Mouse (Mus musculus) CH12.LX (cell line): ENCODE data around the gene Per3. TPM values are rescaled to one million over a fixed set of nuclear protein-coding genes. Genes with fewer than 3 reads are reported as not detected.
A peak's percentile ranks its signal among the peaks of the same experiment; 100 is the strongest.

ENCODE experiments used
- DNase-seq: peaks from one replicate; pipeline ENCODE4 v3.0.0-alpha.2; 2013; ENCODE audit errors: extremely low read depth
- H3K27ac ChIP-seq: 2 replicates; pipeline ENCODE4 v1.5.1; 2012; ENCODE audit warnings: low read depth, mild to moderate bottlenecking, control low read depth, moderate library complexity; ENCODE audit not compliant: insufficient read depth
- H3K27me3 ChIP-seq: replicated peaks from 2 replicates; pipeline ENCODE3; 2012; ENCODE audit warnings: inconsistent platforms
- H3K36me3 ChIP-seq, 2 experiments: replicated peaks in 1 of 2; 2 replicates each; pipeline versions ENCODE3 to v1.6.1; 2012; ENCODE audit warnings: inconsistent platforms in 1 of 2, low read length in 1 of 2, mild to moderate bottlenecking in 1 of 2, mixed read lengths in 1 of 2, moderate library complexity in 1 of 2; ENCODE audit not compliant: control insufficient read depth in 1 of 2, insufficient read depth in 1 of 2
- H3K4me1 ChIP-seq, 2 experiments: 2 replicates each; pipeline ENCODE4 v1.6.1; 2012; ENCODE audit warnings: inconsistent platforms in 1 of 2, moderate library complexity in 1 of 2; ENCODE audit not compliant: insufficient read depth in 2 of 2, control insufficient read depth in 1 of 2
- H3K4me2 ChIP-seq: 2 replicates; pipeline ENCODE4 v1.6.1; 2012; ENCODE audit warnings: low read depth, mild to moderate bottlenecking, control low read depth; ENCODE audit not compliant: poor library complexity, insufficient read depth, severe bottlenecking
- H3K4me3 ChIP-seq, 3 experiments: fragments of 150-350 bp in 1 of 3; sonication (generic) in 1 of 3; replicated peaks in 1 of 3; 2 replicates each; pipeline versions ENCODE3 to v1.5.1; 2011 to 2012; ENCODE audit warnings: low read depth in 2 of 3, low read length in 2 of 3, mild to moderate bottlenecking in 2 of 3, moderate library complexity in 2 of 3, control low read depth in 1 of 3, improper control_type of control experiment in 1 of 3, inconsistent platforms in 1 of 3, mixed read lengths in 1 of 3; ENCODE audit not compliant: poor library complexity in 1 of 3
- H3K79me2 ChIP-seq: replicated peaks from 2 replicates; pipeline ENCODE4 v1.6.1; 2012; ENCODE audit warnings: mild to moderate bottlenecking, moderate library complexity; ENCODE audit not compliant: control insufficient read depth, poor library complexity, insufficient read depth, severe bottlenecking; ENCODE audit errors: extremely low read depth
- H3K9ac ChIP-seq: 2 replicates; pipeline ENCODE4 v1.6.1; 2012; ENCODE audit warnings: low read depth, mild to moderate bottlenecking, control low read depth, moderate library complexity; ENCODE audit not compliant: insufficient read depth
- H3K9me3 ChIP-seq: replicated peaks from 2 replicates; pipeline ENCODE3; 2012; ENCODE audit warnings: low read length, inconsistent platforms, mixed read lengths
- BHLHE40 ChIP-seq: IDR thresholded peaks from 2 replicates; pipeline ENCODE4 v1.6.1; 2011; ENCODE audit warnings: mild to moderate bottlenecking, low read depth, low read length, improper control_type of control experiment
- CHD1 ChIP-seq: IDR thresholded peaks from 2 replicates; pipeline ENCODE4 v1.6.1; 2012; ENCODE audit warnings: low read depth, low read length, improper control_type of control experiment, inconsistent platforms
- CHD2 ChIP-seq: IDR thresholded peaks from 2 replicates; pipeline ENCODE4 v1.6.1; 2011; ENCODE audit warnings: low read length, improper control_type of control experiment
- CTCF ChIP-seq, 2 experiments: IDR thresholded peaks in 1 of 2; conservative IDR thresholded peaks in 1 of 2; 2 replicates each; pipeline ENCODE4 v1.5.1; 2011 to 2012; ENCODE audit warnings: low read depth in 2 of 2, low read length in 2 of 2, improper control_type of control experiment in 1 of 2, inconsistent platforms in 1 of 2, mild to moderate bottlenecking in 1 of 2, moderate library complexity in 1 of 2
- E2F4 ChIP-seq: IDR thresholded peaks from 2 replicates; pipeline ENCODE4 v1.6.1; 2011; ENCODE audit warnings: low read depth, low read length, improper control_type of control experiment; ENCODE audit not compliant: insufficient replicate concordance
- ELF1 ChIP-seq: IDR thresholded peaks from 2 replicates; pipeline ENCODE4 v1.6.1; 2014; ENCODE audit warnings: low read depth, mild to moderate bottlenecking, inconsistent platforms, low read length, improper control_type of control experiment
- EP300 ChIP-seq: IDR thresholded peaks from 2 replicates; pipeline ENCODE4 v1.6.1; 2011; ENCODE audit warnings: low read length, improper control_type of control experiment
- ETS1 ChIP-seq: conservative IDR thresholded peaks from 2 replicates; pipeline ENCODE4 v1.6.1; 2012; ENCODE audit warnings: low read depth, mild to moderate bottlenecking, inconsistent platforms, low read length, improper control_type of control experiment, moderate library complexity
- GABPA ChIP-seq: IDR thresholded peaks from 2 replicates; pipeline ENCODE4 v1.6.1; 2012; ENCODE audit warnings: low read depth, low read length, improper control_type of control experiment, inconsistent platforms; ENCODE audit not compliant: insufficient replicate concordance
- IRF4 ChIP-seq: IDR thresholded peaks from 2 replicates; pipeline ENCODE4 v1.6.1; 2014; ENCODE audit warnings: low read depth, mild to moderate bottlenecking, inconsistent platforms, low read length, improper control_type of control experiment
- JUN ChIP-seq: IDR thresholded peaks from 2 replicates; pipeline ENCODE4 v1.6.1; 2011; ENCODE audit warnings: low read depth, mild to moderate bottlenecking, low read length, improper control_type of control experiment, moderate library complexity; ENCODE audit not compliant: insufficient read depth
- JUND ChIP-seq: conservative IDR thresholded peaks from 2 replicates; pipeline ENCODE4 v1.6.1; 2011; ENCODE audit warnings: low read depth, low read length, improper control_type of control experiment
- KAT2A ChIP-seq: IDR thresholded peaks from 2 replicates; pipeline ENCODE4 v1.6.1; 2012; ENCODE audit warnings: low read length, improper control_type of control experiment, inconsistent platforms; ENCODE audit not compliant: insufficient replicate concordance
- MAFK ChIP-seq: IDR thresholded peaks from 2 replicates; pipeline ENCODE4 v1.6.1; 2011; ENCODE audit warnings: low read length, improper control_type of control experiment; ENCODE audit not compliant: insufficient replicate concordance
- MAX ChIP-seq: IDR thresholded peaks from 2 replicates; pipeline ENCODE4 v1.6.1; 2011; ENCODE audit warnings: low read length, improper control_type of control experiment
- MAZ ChIP-seq: IDR thresholded peaks from 2 replicates; pipeline ENCODE4 v1.6.1; 2012; ENCODE audit warnings: low read depth, mild to moderate bottlenecking, inconsistent platforms, low read length, improper control_type of control experiment, moderate library complexity
- MXI1 ChIP-seq: IDR thresholded peaks from 2 replicates; pipeline ENCODE4 v1.6.1; 2011; ENCODE audit warnings: mild to moderate bottlenecking, low read depth, low read length, improper control_type of control experiment
- NELFE ChIP-seq: IDR thresholded peaks from 2 replicates; pipeline ENCODE4 v1.6.1; 2011; ENCODE audit warnings: low read depth, low read length, improper control_type of control experiment
- PAX5 ChIP-seq: IDR thresholded peaks from 2 replicates; pipeline ENCODE4 v1.6.1; 2012; ENCODE audit warnings: low read length, inconsistent platforms, mixed read lengths
- POLR2A ChIP-seq: IDR thresholded peaks from 2 replicates; pipeline ENCODE4 v1.6.1; 2011; ENCODE audit warnings: low read depth, mild to moderate bottlenecking, improper control_type of control experiment, low read length
- RAD21 ChIP-seq: IDR thresholded peaks from 2 replicates; pipeline ENCODE4 v1.6.1; 2011; ENCODE audit warnings: low read depth, mild to moderate bottlenecking, low read length, improper control_type of control experiment, moderate library complexity
- RCOR1 ChIP-seq: conservative IDR thresholded peaks from 2 replicates; pipeline ENCODE4 v1.6.1; 2012; ENCODE audit warnings: low read depth, mild to moderate bottlenecking, inconsistent platforms, low read length, improper control_type of control experiment
- SIN3A ChIP-seq: IDR thresholded peaks from 2 replicates; pipeline ENCODE4 v1.6.1; 2012; ENCODE audit warnings: low read length, improper control_type of control experiment, inconsistent platforms
- SMC3 ChIP-seq: IDR thresholded peaks from 2 replicates; pipeline ENCODE4 v1.6.1; 2011; ENCODE audit warnings: low read depth, low read length, improper control_type of control experiment
- TCF12 ChIP-seq: IDR thresholded peaks from 2 replicates; pipeline ENCODE4 v1.6.1; 2014; ENCODE audit warnings: low read depth, mild to moderate bottlenecking, inconsistent platforms, low read length, improper control_type of control experiment
- UBTF ChIP-seq: IDR thresholded peaks from 2 replicates; pipeline ENCODE4 v1.6.1; 2012; ENCODE audit warnings: low read depth, mild to moderate bottlenecking, inconsistent platforms, low read length, improper control_type of control experiment, moderate library complexity
- USF1 ChIP-seq: IDR thresholded peaks from 2 replicates; pipeline ENCODE4 v1.6.1; 2014; ENCODE audit warnings: low read depth, mild to moderate bottlenecking, inconsistent platforms, low read length, improper control_type of control experiment
- USF2 ChIP-seq: conservative IDR thresholded peaks from 2 replicates; pipeline ENCODE4 v1.6.1; 2011; ENCODE audit warnings: low read depth, low read length, improper control_type of control experiment
- ZC3H11A ChIP-seq: IDR thresholded peaks from 2 replicates; pipeline ENCODE4 v1.6.1; 2012; ENCODE audit warnings: low read depth, mild to moderate bottlenecking, inconsistent platforms, low read length, improper control_type of control experiment
- ZMIZ1 ChIP-seq: IDR thresholded peaks from 2 replicates; pipeline ENCODE4 v1.6.1; 2012; ENCODE audit warnings: low read depth, mild to moderate bottlenecking, inconsistent platforms, low read length, improper control_type of control experiment
- dilution Hi-C: fragments of 300-500 bp; cut with MboI; formaldehyde crosslinking; loops from 2 replicates; pipeline ENCODE4 v1.14.3; 2020; ENCODE audit warnings: low sequenced_read_pairs; ENCODE audit not compliant: extremely low pct_unique_long_range_greater_than_20kb, extremely low pct_ligation_motif_present
- in situ Hi-C: fragments of 300-500 bp; cut with MboI; formaldehyde crosslinking; loops from 3 replicates; pipeline ENCODE4 v1.14.3; 2019; ENCODE audit warnings: low sequenced_read_pairs, low pct_ligation_motif_present, low pct_unique_long_range_greater_than_20kb, mixed read lengths
- polyA plus RNA-seq: library from polyadenylated mRNA; unstranded; fragments of >175 nt; gene quantifications from 2 replicates; pipeline ENCODE4 v1.2.1, GENCODE M21; 2012; ENCODE audit warnings: low read depth; ENCODE audit not compliant: insufficient read length
- total RNA-seq, 2 experiments: library from RNA; depleted of rRNA; stranded (reverse); fragments of 300-350 nt in 1 of 2; fragments of >200 nt in 1 of 2; gene quantifications; 2 replicates each; pipeline ENCODE4 v1.2.3; 2012 to 2014

Gene Per3
- total and polyA plus RNA-seq, 3 experiments = 0.56 to 0.81 (median 0.74) TPM

GRCm38 (mm10) chr4:151005656-151006318, 38.7 kb downstream of the Per3 start:
- Histone ChIP-seq H3K4me1 (peaks cover 20 to 37% of the 10 kb centered on the region in 2 experiments), H3K79me2 (no peaks in the 10 kb centered on the region), H3K9me3 (no peaks in the 10 kb centered on the region), H3K36me3 (no peaks in the 10 kb centered on the region), H3K9ac (no peak overlapping the region)
- TF ChIP-seq IRF4 (no peak), BHLHE40 (peak; percentile 91), ZMIZ1 (no peak), CHD2 (no peak), USF2 (peak; percentile 70), MXI1 (peak; percentile 48; the same call in 1 of the 2 replicates), MAX (0 out of 2 replicates have a peak, but pooled peaks have one; percentile 45), JUN (no peak), ELF1 (no peak), GABPA (no peak), KAT2A (no peak), EP300 (peak; percentile 26; the same call in 1 of the 2 replicates), MAZ (no peak), TCF12 (no peak), E2F4 (no peak), ZC3H11A (no peak), CTCF (conservative IDR thresholded peaks at IDR 0.05 in 1 of 2, IDR thresholded peaks at IDR 0.05 in 1 of 2; ENCODE audit: low read depth in 2 of 2, low read length in 2 of 2) (no peak), CHD1 (no peak), MAFK (no peak), JUND (no peak), SMC3 (no peak), RAD21 (no peak), ETS1 (0 out of 2 replicates have a peak, but pooled peaks have one; percentile 14), NELFE (no peak), UBTF (no peak), RCOR1 (no peak), PAX5 (no peak), SIN3A (no peak), USF1 (peak; percentile 68), POLR2A (no peak)
- TF ChIP-seq, all 38 proteins: peak for 7
- dilution Hi-C loops = no loop called here
- Histone ChIP-seq H3K4me3 (no peak overlapping the region), H3K27ac (0 out of 2 replicates have a peak overlapping the region, but pooled peaks have one; percentile 8), H3K4me2 (no peak overlapping the region), H3K27me3 (no peaks in the 10 kb centered on the region)
- in situ Hi-C loops = loop anchor here (5.0 kb wide), 1 partner anchor 38 kb away; no protein-coding TSS in a partner anchor
- peak; percentile 48 for DNase-seq
